Mouse (Mus musculus): ENCODE data around the gene Dnajc7.
A peak's percentile ranks its signal among the peaks of the same experiment; 100 is the strongest.
"Not testable (repeated sequence)": the region's sequence is repeated elsewhere in the genome, so short reads cannot be mapped to it uniquely, and the experiment has no call there.

Dnajc7 gene

DNA sequence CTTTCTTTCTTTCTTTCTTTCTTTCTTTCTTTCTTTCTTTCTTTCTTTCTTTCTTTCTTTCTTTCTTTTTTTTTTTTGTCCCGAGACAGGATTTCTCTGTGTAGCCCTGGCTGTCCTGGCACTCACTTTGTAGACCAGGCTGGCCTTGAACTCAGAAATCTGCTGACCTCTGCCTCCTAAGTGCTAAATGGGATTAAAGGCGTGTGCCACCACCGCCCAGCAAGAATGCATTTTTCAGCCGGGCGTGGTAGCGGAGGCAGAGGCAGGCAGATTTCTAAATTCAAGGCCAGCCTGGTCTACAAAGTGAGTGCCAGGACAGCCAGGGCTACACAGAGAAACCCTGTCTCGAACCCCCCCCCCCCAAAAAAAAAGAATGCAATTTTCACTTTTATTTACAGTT, 3.1 kb downstream of the Dnajc7 start:
- DNase-seq (ENCODE audit: low spot score in 2 of 2), result not testable (repeated sequence)

DNA sequence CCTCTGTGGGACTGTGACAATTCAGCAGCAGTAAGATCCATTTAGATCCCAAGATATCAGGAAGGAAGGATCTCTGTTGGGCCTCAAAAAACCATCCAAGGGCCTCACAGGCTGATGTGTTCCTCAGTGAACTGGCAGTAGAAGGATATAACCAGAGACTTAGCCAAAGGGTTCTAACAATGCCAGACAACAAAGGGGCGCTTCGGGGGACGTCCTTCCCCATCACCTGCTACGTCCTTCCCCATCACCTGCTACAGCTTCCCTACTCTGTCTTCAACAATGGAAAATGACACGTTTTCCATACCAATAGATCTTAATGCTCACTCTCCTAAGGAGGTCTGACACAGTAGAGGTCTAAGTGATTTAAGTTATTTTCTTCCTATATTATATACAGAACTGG, 3.6 kb downstream of the Dnajc7 start:
- no peak for DNase-seq (ENCODE audit: low spot score in 2 of 2)

DNA sequence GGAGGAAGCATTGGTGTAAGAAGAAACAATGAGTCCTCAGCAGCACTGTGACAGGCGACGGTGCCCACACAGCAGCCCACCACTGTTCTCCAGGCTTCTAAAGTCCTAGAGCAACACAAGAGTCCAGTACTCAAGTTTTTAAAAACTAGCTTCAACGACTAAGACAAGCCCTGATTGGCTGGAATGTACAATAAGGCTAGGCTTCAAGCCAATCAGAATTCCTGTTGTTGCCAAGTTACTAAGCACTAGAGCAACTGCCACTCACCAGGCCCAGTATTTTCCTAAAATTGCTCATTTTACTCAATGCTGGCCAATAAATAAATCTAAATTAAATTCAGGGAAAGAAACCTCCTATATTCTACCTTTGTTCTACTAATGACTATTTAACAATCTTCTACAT, 6.7 kb downstream of the Dnajc7 start:
- DNase-seq (ENCODE audit: low spot score in 2 of 2), result no peak

DNA sequence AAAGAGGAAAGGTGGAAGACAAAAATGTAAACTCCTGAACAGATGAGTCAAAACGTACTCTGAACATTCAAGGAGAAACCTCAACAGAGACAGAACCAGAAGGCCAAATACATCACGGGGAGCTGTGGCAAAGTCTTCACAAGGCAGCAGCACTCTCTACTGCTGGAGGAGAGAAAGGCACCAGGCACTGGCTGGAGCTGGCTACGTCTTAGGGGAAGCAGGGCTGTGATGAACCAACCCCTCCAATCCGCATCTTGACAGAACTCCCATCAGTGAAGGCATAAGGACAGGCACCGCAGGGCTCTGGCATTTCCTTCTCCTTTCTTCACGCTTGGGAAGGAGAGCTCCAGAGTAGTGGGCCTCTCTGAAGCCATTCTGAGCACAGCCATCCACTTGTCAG, 8.3 kb downstream of the Dnajc7 start:
- no peak for DNase-seq (ENCODE audit: low spot score in 2 of 2)

DNA sequence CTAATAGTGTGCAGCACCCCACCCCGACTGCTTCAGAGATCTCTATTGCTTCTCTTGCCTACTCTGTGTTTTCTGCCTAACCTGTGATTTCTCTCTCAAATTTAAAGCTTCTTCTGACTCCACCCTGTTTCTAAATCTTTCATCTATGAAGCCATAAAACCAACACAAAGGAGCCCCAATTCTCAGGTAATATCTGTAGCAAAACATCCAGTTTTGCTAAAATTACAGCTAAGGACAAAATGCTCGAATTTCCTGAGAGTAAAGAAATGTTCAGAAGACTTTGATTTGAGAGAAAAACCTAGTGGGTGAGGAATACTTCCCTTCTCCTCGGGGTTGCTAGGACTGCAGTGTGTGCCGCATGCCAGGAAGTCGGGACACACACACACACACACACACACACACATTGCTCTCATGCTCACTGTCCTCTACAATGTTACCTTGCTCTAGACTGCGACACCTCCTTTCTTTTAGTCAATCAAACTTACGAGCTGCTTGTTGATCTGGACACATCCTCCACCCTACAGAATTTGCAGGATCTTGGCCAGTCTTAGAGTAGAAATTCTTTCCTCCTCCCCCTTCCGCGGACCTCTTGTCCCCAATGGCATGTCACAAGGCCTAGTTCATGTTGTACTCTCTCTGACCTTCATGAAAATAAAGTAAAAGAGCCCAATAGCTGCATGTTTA, 9.8 kb downstream of the Dnajc7 start:
- no peak for DNase-seq (ENCODE audit: low spot score in 2 of 2)

DNA sequence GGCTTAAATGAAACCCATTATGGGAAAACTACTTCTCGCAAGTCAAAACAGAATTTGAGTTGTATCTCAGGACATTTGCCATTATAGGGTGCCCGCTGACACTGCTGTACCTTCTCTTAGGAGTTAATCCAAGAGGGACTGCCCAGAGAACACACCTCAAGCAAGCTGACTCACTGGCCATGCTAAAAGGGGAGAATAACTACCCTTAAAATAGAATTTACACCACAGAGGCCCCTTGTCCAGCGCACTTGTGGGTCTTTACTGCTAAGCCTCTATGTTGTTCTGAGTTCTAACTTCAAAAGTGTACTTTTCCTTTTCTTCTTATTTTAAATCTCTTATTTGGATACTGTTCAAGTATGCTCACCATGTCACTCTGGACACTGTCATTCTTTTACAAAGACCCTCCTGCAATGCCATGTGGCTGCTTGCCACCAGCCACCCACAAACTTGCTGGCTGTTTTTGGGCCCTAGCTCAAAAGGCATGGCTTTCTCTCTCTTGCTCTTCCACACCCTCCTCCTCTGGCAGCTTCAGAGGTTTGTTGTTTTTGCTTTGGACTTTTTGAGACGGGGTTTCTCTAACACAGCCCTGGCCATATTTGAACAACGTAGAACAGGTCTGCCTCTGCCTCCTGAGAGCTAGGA, 10.5 kb downstream of the Dnajc7 start:
- DNase-seq (ENCODE audit: low spot score in 2 of 2), result no peak

DNA sequence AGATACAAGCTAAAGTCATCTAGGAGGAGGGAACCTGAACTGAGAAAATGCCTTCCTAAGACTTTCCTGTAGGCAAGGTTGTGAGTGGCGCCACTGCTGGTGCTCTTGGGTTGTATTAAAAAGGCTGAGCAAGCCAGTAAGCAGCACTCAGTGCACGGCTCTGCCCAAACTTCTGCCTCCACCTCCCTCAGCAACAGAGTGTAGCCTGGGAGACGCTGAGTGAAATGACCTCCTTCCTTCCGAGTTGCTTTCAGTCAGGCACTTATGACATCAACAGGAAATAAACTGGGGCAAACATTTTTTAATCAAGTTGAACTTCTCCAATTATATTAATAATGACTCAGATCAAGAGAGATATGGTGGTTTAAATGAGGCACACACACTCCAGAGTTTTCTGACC, 11.2 kb downstream of the Dnajc7 start:
- DNase-seq (ENCODE audit: low spot score in 2 of 2), result no peak

DNA sequence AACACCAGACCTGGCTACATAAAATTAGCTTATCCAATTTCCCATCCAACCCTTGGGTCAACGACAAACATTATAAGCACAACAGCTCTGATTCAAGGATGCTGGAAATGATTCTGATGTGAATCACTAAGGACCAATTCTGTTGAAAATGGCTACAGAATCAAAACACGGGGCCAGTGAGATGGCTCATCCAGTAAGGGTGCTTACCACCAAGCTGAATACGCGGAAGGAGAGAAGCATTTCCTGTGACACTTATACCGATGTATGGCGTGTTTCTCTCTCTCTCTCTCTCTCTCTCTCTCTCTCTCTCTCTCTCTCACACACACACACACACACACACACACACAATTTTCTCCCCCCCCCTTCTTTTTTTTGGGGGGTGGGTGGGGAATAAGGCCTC, 12.8 kb downstream of the Dnajc7 start:
- DNase-seq (ENCODE audit: low spot score in 2 of 2), result no peak

DNA sequence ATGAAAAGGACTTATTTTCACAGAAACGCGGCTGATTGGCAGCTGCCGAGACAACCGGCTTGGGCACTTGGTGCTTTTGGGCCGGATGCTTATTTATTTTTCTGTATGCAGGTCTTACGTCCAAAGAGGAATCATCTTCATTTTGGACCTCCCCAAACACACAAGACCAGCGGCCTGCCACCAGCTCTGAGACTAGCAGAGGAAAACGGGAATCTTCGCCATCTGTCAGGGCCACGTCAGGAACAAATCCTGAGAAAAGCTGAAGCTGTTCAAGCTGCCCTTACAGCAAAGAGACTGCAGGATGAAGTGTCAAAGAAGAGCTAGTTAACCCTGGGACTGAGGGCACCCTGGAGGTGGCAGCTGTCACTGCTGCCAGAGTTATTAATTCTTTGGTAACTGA, 14.5 kb downstream of the Dnajc7 start:
- no peak for DNase-seq (ENCODE audit: low spot score in 2 of 2)

DNA sequence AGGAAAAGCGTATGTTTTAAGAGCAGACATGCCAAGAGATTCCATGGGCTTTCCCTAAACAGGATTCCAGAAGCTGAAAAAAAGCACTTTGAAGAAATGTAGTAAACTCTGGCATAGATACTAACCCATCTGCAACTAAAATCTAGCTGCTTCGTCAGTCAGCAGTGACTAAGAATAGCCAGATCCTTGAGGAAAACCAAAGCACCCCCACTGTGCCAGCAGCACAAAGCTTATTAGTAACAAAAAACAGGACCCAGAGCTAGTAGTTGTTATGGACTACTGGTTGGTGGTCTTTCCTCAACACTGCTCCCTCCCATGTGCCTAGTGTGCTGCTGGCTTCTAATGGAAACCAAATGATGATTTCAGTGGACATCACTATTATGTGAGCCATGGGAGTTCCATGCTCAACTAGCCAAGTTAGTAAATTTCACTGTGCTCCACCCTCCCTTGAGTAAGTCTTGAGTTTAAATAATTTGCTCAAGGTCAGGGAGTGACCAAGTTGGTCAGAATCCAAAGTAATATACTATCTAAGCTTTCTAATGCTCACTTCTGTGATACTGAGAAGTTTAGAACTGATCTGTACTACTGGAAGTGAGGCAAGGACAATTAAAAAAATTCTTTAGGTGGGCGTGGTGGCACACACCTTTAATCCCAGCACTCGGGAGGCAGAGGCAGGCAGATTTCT, 15.5 kb downstream of the Dnajc7 start:
- no peak for DNase-seq (ENCODE audit: low spot score in 2 of 2)

DNA sequence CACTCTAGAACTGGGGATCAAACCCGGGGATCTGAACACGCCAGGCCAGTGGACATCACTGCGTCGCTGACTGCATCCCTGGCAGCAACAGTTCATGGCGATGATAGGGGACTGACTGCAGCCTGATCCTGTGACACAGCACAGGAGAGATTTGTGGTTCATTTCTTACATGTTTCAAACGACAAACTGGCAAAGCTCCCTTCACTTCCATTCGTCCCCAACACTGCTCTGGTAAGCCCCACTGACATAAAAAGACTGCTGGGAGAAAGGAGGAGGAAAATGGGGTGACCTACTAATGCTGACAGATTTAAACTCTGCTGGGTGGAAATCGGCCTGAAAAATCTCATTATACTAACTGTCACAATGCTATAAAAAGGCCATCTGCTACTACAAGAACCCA, 16.2 kb downstream of the Dnajc7 start:
- DNase-seq (ENCODE audit: low spot score in 2 of 2), result no peak

DNA sequence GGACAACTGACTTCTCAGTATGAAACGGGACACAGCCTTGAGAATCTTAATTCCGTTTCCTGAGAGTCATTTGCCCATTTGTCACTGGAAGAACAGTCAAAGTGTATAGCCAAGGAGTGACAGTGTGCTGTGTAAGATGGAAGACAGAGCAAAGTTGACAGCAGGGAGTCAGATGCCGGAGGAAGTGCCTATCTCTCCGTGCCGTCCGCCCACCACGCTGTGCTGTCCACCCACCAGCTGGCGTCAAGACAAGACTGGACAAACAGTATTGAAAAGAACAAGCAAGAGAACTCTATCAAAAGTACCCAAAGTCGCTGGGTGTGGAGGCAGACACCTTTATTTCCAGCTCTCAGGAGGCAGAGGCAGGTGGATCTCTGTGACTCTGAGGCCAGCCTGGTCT, 16.8 kb downstream of the Dnajc7 start:
- DNase-seq (ENCODE audit: low spot score in 2 of 2), result no peak

DNA sequence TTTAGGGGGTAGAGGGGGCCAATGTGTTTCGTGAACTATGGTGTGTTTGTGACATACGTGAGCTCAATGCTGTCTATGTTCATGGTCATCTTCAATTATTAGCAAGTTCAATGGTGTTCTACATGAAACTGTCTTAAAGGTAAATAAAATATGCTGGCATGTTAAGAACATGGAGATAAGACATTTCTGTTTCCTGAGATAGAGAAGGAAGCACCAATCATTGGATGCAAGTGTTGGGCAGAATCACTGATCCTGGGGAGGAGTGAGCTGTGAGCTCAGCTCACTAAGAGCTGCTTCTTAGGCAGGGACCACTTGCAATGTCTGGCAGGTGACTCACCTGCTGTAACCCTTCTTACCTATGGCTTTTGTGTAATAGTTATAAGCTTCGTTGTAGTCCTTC, 18.6 kb downstream of the Dnajc7 start:
- no peak for DNase-seq (ENCODE audit: low spot score in 2 of 2)

DNA sequence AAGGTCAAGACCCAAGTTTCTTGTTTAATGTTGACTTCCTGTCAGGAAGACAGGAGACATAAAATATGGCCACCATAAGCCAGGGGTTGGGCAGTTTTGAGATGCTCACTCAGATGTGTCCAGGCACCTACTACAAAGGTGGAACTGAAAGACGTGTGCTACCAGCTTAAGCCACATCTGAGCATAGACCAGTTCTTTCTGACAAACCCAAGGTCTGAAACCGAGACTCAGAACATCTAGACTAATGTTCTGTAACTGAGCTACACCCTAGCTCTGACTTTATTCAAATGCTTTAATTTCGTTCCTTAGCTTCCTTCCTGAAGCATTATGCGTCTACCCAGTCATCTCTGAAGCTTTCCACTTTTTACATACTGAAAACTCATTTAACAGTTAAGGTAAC, 21.9 kb downstream of the Dnajc7 start:
- DNase-seq (ENCODE audit: low spot score in 2 of 2), result no peak

DNA sequence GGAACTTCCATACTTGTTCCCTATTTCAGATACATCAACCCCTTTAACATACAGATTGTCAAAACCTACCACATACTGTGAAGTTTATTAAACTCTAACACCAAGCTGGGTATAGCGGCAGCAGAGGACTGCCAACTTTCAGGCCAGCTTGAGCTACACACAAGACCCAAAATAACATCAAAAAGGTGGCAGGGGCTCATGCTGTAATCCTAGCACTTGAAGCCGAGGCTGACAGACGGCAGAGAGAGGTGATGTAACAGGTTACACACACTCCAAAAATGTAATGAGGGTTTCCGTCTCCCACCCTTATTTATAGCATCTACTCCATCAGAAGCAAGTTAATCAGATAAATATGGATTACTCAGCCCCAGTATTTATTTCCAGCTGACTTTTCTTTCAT, 24.4 kb downstream of the Dnajc7 start:
- DNase-seq (ENCODE audit: low spot score in 2 of 2), result no peak

DNA sequence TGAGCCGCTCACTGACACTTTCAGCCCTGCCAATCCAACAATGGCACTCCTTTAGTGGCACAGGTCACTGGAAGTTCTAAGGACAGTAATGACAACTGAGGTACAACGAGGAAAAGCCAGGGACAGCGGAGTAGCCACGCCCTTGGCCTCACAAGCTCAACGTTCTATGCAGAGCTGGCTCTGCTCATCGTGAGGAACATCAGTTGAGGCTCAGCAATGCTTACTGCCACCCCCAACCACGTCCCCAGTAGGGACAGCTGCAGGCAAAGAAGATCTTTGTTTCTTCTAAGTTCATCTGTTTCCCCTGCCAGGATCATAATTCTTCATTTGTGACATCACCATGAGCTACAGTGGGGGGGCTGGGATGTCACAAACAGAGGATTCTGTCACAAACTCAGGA, 25.4 kb downstream of the Dnajc7 start:
- DNase-seq (ENCODE audit: low spot score in 2 of 2), result no peak

DNA sequence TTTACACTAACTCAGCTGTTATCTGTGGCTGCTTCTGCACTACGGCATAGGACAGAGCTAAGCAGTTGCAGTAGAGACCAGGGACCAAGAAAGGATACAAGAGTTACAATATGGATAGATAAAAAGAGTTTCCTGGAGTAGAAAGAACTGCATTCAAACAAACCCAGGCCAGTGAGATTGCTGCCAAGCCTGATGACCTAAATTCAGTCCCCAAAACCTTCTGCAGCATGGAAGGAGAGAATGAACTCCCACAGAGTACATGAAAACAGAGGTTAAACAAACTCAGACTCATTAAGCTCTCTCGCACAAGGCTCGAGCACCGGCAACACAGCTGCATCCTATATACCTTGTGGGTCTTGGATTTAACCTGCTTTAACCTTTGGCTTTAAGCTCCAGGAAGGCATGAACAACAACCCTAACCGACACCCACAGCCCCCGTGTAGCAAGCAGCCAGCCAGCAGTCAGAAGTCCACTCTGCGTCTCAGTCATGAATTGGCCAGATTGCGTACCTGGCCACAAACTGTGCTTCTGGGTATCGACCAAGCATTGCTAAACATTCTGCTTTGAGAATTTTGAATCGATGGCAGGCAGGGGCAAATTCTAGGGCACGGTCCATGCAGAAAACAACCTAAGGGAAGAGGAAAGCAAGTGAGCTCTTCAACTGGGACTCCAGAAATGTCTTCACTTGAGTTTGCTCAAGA, 27.5 kb downstream of the Dnajc7 start:
- no peak for DNase-seq (ENCODE audit: low spot score in 2 of 2)

DNA sequence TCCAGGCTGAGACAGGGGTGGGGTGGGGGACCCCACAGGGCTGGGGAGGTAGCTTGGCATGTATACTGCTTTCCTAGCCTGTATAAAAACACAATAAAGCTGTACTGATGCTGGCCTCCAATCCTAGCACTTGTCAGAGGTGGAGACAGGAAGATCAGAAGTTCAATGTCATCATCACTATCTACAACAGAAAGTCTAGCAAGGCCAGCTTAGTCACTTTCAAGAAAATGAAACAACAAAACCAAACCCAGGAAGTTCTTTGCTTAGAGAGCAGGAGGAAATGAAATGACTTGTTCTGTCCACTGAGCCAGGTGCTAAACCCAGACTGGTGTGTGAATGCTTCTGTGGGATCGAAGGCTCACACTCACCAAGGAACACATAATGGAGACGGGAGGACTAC, 31.5 kb downstream of the Dnajc7 start:
- DNase-seq (ENCODE audit: low spot score in 2 of 2), result no peak

DNA sequence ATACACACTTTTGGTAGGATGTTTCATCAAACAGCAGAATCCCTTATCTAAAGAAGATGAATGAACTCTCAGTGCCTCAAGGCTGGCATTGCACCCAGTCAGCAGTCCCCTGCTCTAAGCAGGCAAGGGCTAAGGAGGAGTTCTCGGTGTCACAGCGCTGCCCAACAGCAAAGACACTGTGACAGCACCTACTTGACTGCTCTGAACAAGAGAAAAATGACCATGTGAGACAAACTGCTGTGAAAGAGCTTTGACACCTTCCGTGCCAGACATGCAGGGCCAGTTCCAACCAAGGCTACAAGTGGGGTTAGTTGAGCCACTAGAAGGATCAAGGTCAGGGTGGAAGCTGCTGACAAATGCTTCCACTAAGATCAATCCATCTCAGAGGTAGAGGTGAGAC, 34.8 kb downstream of the Dnajc7 start:
- DNase-seq (ENCODE audit: low spot score in 2 of 2), result no peak

DNA sequence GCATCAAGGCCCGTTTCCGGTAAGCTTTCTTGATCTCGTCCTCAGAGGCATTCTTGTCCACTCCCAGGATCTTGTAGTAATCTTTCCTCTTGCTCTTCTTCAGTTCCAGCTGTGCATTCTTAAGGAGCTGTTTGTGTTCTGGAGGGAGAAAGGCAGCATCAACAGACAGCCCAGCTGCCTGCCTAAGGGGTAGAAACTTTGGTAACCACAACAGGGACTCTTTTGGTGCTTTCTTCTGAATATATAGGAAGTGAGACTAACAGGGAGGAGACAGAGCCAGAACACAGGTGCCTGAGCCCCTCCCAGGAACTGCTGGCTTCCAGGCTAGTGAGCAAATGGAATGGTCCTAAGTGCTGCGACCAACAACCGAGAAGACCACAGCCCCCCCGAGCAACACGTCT, 35.4 kb downstream of the Dnajc7 start:
- DNase-seq (ENCODE audit: low spot score in 2 of 2), result no peak

DNA sequence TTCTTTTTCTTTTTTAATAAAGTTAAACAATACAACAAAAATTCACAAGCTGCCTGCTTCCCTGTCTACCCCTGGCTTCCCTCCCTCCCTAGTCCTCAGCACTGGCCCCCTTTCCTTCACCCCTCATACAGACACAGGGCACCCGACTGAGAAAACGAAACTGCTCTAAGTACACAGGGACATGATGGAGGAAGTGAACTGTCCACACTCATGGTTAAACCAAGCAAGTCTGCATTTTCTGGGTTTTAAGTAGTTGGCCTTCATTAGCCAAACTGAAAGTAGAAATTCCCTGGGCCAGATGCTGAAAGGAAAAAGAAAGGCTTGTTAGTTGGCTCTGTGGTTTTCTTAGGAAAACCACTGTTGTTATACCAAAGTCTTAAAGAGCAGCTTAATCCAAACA, 37.1 kb downstream of the Dnajc7 start:
- DNase-seq (ENCODE audit: low spot score in 2 of 2), result no peak

DNA sequence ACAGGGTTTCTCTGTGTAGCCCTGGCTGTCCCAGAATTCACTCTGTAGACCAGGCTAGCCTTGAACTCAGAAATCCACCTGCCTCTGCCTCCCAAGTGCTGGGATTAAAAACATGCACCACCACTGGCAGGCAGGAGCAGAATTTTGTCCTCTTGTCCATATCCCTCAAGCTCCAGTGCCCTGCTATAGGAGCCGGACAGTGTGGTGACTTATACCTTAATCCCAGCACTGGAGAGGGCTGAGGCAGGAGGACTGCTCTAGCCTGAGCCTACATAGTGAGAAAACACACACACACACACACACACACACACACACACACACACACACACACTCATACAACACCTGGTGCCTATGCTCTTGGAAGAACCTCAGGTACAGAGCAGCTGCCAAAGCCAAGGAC, 37.6 kb downstream of the Dnajc7 start:
- DNase-seq (ENCODE audit: low spot score in 2 of 2), result not testable (repeated sequence)

DNA sequence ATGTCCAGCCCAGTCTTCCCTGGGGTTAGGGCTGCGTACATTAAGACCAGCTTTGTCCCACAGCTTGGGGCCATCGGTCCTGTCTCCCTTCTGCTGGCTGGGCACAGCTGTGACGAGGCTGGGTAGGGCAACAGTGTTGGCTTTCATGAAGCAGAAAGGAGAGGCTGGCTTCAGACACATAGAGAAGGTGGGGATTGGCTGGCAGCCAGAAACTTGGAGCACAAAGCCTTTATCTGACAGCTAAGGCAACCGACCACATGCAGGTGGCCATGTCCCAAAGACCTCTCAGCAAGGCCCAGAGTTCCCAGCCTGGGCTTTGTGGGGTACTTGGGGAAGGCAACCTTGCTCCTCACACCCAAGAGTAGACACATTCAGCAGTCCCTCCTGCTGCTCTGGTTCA, 38.2 kb downstream of the Dnajc7 start:
- peak in 1 of 2 experiments; percentile 67 for DNase-seq (ENCODE audit: low spot score in 2 of 2)

Data from left cerebral cortex, adult 9 months (tissue).